Mouse (Mus musculus) kidney, adult 8-10 months (tissue): Measurements from ENCODE around the gene Chd2.
"Not testable (repeated sequence)": the region's sequence is repeated elsewhere in the genome, so short reads cannot be mapped to it uniquely, and the experiment has no call there.

Source experiments
- DNase-seq, 2 experiments: peaks; one replicate each; pipeline ENCODE4 v3.0.0; 2022

The Chd2 gene

DNA sequence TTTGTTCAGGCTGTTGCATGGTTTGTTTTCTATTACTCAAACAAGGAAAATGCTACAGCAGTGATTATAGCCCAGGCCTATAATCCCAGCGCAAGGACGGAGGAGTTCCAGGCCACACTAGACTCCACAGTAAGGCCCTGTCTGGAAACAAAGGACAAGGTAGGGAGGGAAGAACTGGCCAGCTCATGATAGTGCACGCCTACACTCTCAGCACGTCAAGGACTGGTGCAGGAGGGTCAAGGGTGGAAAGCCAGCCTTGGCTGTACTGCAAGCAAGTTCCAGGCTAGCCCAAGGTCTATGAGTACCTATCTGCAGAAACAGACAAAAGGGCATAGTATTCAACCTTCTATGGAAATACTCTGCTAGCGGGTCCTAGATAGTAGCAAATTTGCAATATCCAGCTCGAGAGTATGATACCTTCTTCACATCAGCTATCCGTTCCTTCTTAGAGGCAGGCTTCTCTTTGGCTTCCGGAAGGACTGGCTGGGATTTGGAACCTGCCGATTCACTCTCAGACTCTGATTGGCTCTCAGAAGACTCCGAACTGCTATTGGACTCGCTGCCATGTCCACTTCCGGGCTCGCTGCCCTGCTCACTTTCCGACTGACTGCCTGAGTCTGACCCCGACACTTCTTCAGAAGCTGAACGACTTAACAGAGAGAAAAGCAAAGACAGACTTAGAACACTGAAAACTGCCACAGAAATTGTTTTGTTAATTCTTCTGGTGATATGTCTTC is 22.4 kb downstream of the Chd2 start:
- DNase-seq, result no peak

DNA sequence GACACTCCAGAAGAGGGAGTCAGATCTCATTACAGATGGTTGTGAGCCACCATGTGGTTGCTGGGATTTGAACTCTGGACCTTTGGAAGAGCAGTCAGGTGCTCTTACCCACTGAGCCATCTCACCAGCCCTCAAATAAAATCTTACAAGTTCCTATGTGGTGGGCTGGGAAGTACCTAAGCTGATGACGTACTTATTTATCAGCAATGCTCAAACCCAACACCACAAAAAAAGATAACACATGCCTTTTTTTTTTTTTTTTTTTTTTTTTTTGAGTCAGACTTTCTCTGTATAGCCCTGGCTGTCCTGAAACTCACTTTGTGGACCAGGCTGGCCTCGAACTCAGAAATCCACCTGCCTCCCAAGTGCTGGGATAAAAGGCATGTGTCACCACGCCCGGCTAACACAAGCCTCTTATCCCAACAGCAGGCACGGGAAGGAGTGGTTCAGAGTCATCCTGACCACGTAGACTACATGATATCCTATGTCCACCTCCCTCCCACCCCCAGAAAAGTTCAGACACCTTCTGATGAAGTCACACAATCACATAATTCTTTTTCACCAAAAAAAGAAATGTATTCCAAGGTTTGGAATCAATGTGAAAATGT is 23.2 kb downstream of the Chd2 start:
- not testable (repeated sequence) for DNase-seq

- no peak for DNase-seq
Observed at GRCm38 (mm10) chr7:73517432-73518054, 24.1 kb downstream of the Chd2 start.

GRCm38 (mm10) chr7:73516820-73517219 is 24.8 kb downstream of the Chd2 start:
- no peak for DNase-seq

GRCm38 (mm10) chr7:73514560-73514959 is 27.1 kb downstream of the Chd2 start:
- no peak for DNase-seq

DNA sequence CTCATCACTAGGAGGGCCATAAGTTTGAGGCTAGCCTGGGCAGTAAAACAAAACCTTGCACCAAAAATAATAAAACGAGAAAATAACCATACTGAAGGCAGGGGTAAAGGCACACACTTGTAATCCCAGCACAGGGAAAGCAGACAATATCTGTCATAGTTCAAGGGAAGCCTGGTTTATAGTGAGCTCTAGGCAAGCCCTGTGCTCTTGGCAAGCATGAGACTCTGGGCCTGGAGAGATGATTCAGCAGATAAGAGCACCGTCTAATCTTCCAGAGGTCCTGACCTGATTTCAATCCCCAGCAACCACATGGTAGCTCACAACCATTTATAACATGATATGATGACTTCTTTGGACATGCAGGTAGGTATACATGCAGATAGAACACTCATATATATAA is 29.2 kb downstream of the Chd2 start:
- no peak for DNase-seq

GRCm38 (mm10) chr7:73508688-73509087 is 32.9 kb downstream of the Chd2 start:
- peak in 1 of 2 experiments; percentile 57 for DNase-seq

DNA sequence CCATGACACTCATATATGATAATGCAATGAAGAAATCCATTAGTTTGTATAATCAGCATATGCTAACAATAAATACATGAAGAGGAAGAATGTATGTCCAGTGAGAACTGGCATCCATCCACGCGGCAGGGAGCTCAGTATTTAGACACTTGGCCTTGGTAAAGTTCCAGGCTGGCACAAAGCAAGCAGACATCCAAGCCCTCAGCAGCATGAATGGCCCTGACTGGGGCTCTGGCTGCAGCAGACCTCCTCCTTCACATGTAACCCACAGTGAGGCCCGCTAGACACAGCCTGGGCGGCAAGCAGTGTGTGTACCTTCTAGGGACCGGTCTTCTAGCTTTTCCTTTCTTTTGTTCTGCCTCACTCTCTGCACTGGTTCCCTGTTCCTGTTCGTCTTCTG is 34.1 kb downstream of the Chd2 start:
- DNase-seq, result no peak

DNA sequence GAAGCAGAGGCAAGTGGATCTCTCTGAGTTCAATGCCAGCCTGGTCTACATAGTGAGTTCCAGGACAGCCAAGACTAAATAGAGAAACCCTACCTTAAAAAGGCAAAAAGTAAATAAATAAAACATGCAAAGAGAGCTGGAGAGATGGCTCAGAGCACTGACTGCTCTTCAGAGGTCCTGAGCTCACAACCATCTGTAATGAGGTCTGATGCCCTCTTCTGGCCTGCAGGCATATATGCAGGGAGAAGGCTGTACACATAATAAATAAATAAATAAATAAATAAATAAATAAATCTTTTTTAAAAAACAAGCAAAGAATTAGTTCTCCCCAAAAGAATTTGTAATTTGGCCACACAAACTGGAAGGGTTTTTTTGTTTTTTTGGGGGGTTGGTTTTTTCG is 34.8 kb downstream of the Chd2 start:
- DNase-seq, result no peak

DNA sequence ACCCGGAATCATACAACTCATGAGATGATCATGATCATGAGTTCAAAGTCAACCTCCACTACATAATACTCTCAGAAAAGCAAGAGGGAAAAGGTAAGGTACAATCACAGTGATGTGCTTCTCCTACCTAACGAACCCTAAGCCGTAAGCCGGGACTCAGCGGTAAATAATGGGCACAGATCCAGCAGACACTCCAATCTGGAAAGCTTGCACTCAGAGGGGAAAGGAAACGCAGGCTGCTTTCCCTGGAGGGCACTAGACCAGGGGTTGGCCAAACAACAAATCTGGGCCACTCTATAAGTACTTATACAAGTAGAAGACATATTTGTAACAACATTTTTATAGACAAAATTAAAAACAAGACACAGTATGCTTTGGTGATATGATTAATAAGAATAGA is 36.4 kb downstream of the Chd2 start:
- no peak for DNase-seq

DNA sequence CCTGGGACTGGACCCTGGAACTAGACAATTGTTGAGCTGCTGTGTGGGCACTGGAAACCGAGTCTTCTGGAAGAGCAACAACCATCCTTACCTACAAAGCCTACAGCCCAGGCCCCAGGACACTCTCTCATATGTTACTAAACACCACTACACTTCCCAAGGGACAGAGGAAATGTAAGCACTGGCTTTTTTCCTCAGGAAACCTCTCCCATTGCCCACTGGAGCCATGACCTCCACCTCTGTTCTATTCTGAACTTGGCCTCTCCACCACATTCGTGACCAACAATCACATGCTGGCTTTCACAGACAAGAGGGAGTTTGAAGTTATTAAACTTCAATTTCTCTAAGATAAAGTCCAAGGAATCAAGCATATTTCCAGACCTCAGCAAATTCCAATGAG is 43.4 kb downstream of the Chd2 start:
- no peak for DNase-seq

DNA sequence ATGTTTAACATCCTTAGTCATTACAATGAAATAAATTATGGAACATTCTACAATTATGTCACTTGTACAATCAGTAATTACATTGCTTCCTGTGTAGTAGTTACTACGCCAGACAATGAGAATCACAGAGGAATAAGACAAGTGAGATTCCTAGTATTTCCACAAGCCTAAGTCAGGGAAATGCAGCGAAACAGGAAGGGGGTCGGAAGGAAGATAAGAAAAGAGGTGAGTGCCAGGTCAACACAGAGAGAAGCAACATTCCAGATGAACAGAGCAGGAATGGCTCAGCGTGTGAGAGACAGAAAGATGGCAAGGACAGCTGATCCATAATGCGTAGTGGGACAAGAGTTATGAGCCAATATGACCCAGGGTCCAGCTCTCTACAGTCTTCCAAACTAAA is 52.4 kb downstream of the Chd2 start:
- no peak for DNase-seq

- no peak for DNase-seq
Observed at GRCm38 (mm10) chr7:73481094-73481493, 60.5 kb downstream of the Chd2 start.

GRCm38 (mm10) chr7:73479506-73479905 is 62.1 kb downstream of the Chd2 start:
- no peak for DNase-seq

DNA sequence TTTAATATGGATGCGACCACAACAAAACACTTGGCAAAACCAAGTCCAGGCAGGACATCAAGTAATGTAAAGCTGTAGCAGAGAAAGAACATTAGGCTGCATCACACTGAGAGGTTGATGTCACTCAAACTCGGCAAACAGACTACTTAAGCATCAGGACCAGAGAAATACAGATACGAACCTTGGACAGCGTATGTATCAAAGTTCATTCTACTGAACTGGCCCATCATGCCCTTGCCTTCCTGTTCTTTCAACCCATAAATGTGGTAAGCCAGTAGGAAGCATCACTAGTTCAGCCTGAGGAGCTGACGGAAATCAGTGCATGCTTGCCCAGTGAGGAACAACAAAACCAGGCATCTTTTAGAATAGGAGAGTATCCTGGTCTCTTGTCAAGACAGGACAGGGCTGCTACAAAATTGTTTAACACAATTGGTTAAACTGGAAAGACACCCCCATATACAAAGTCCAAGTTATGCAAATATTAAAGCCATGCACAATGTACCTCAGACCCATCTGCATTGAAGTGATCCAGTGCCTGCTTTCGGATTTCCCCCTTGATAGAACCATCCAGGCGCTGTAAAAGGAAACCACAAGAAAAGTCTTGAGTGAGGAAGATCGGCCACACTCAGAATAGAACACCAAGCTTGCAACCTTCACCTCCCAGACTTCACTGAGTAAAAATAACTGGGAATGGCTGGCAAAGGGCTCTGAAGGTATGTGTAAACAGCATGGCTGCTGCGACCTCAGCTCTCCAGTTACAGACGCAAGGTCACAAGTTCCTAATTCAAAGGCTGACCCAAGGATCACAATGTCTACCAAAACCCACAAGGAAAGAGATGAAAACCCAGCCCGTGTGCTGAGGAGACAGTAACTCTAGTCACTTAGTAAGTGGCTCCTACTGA is 63.2 kb downstream of the Chd2 start:
- DNase-seq, result no peak

- no peak for DNase-seq
Observed at GRCm38 (mm10) chr7:73467741-73468140, 73.9 kb downstream of the Chd2 start.

GRCm38 (mm10) chr7:73463546-73463945 is 78.1 kb downstream of the Chd2 start:
- DNase-seq, result no peak

DNA sequence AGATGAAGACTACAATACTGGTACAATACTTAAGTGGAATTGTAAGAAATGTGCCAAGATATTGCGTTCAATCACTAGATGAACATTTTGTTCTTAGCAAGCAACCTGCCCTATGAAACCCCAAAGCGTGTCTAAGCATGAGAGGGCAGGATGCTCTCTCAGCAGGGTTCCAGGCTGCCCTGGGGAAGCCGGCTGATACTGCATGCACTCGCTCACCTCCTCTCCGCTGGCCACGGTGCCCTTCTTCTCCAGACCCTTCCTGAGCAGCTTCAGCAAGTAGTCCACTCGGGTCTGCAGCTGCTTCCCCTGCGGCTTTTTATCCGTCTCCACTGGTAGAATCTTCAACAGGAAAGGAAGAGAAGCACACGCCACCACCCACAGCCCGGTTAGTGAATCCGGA is 87.5 kb downstream of the Chd2 start:
- DNase-seq, result no peak

- DNase-seq, result no peak
Observed at GRCm38 (mm10) chr7:73452187-73452808, 89.3 kb downstream of the Chd2 start.

GRCm38 (mm10) chr7:73451594-73451993 is 90.0 kb downstream of the Chd2 start:
- no peak for DNase-seq

GRCm38 (mm10) chr7:73442246-73442645 is 99.4 kb downstream of the Chd2 start:
- DNase-seq, result peak; percentile 52 to 66

GRCm38 (mm10) chr7:73441802-73442201 is 99.8 kb downstream of the Chd2 start:
- peak; percentile 72 to 81 for DNase-seq

- no peak for DNase-seq
Observed at GRCm38 (mm10) chr7:73435685-73436084, 105.9 kb downstream of the Chd2 start.
